In genomic region chr11:88650275-88650674, GRCm38 (mm10) we compare ENCODE assay signal across 9 mouse cellular contexts.
DNase-seq lines count a peak whose midpoint lies in the region; ATAC-seq and TF ChIP-seq lines count a peak whose summit lies in the region.
"Had no signal": no experiment of that assay in that cellular context is flagged by ENCODE, and none has a peak within 500 bp of the region (broad histone marks: within the 10 kb centered on the region; RNA-seq: fewer than 3 reads in every experiment).

No protein-coding gene starts in this region.

- no peak overlapping the region for H3K27ac ChIP-seq in heart, embryonic 12.5 days (ENCODE audit: poor library complexity, severe bottlenecking)
- H3K27ac ChIP-seq in forebrain, embryonic 13.5 days, result peak overlapping the region; percentile 59
- H3K27ac ChIP-seq in layer of hippocampus, adult 2 months, result peak overlapping the region; percentile 70
- H3K27ac ChIP-seq in olfactory bulb, adult 2 months (ENCODE audit: insufficient read depth, low read depth, low read length), result 0 out of 2 replicates have a peak overlapping the region, but pooled peaks have one; percentile 5
- no peak overlapping the region for H3K27ac ChIP-seq in lung, postnatal 0 days (ENCODE audit: low read length)
- H3K27ac ChIP-seq: kidney, postnatal 0 days had no signal

- peaks cover 87% of the 10 kb centered on the region for H3K4me1 ChIP-seq in heart, embryonic 12.5 days (replicated peaks)
- peaks cover 80% of the 10 kb centered on the region for H3K4me1 ChIP-seq in forebrain, embryonic 13.5 days
- H3K4me1 ChIP-seq in olfactory bulb, adult 2 months (ENCODE audit: control insufficient read depth, insufficient read depth, low read length), result peaks cover 30% of the 10 kb centered on the region
- no peaks in the 10 kb centered on the region; the same call in 1 of the 2 replicates for H3K4me1 ChIP-seq in lung, postnatal 0 days (ENCODE audit: insufficient read depth, low read depth, low read length)

- TF ChIP-seq POLR2A in olfactory bulb, adult 2 months (IDR thresholded peaks at IDR 0.05; ENCODE audit: insufficient read depth, low read depth, low read length), result no peak

- ATAC-seq in heart, embryonic 12.5 days (ENCODE audit: insufficient number of reproducible peaks, low FRiP score), result no peak
- peak; percentile 77 for ATAC-seq in forebrain, embryonic 13.5 days
- ATAC-seq in lung, postnatal 0 days, result no peak

- H3K9ac ChIP-seq in heart, embryonic 12.5 days, result no peak overlapping the region
- H3K9ac ChIP-seq in forebrain, embryonic 13.5 days, result peak overlapping the region; percentile 5; the same call in 1 of the 2 replicates
- H3K9ac ChIP-seq in lung, postnatal 0 days (replicated peaks; ENCODE audit: low read depth), result no peak overlapping the region

- no peak overlapping the region for H3K4me2 ChIP-seq in heart, embryonic 12.5 days
- peak overlapping the region; percentile 25; the same call in 1 of the 2 replicates for H3K4me2 ChIP-seq in forebrain, embryonic 13.5 days
- H3K4me2 ChIP-seq in lung, postnatal 0 days (replicated peaks; ENCODE audit: low read depth, low read length), result no peak overlapping the region

- H3K36me3 ChIP-seq in heart, embryonic 12.5 days, result peaks cover 15% of the 10 kb centered on the region
- H3K36me3 ChIP-seq in forebrain, embryonic 13.5 days (ENCODE audit: poor library complexity, severe bottlenecking), result peaks cover 11% of the 10 kb centered on the region; the same call in 1 of the 2 replicates
- H3K36me3 ChIP-seq in lung, postnatal 0 days (ENCODE audit: insufficient read depth, low read length), result 0 out of 2 replicates have a peak, but pooled peaks cover 3% of the 10 kb centered on the region

- no peaks in the 10 kb centered on the region for H3K27me3 ChIP-seq in heart, embryonic 12.5 days (replicated peaks)
- no peaks in the 10 kb centered on the region for H3K27me3 ChIP-seq in forebrain, embryonic 13.5 days
- H3K27me3 ChIP-seq in lung, postnatal 0 days (replicated peaks; ENCODE audit: insufficient read depth, low read length), result no peaks in the 10 kb centered on the region

- peak; percentile 94 for DNase-seq in heart, adult 11 months
- DNase-seq in layer of hippocampus, adult 2 months (ENCODE audit: low spot score in 2 of 2), result peak; percentile 57 to 59
- no peak for DNase-seq in lung, postnatal 0 days (ENCODE audit: low spot score)
- no peak for DNase-seq in adrenal gland, postnatal 25 days
- no peak for DNase-seq in spleen, adult 18-20 months

- no peak overlapping the region for H3K4me3 ChIP-seq in heart, embryonic 12.5 days
- H3K4me3 ChIP-seq in forebrain, embryonic 13.5 days, result no peak overlapping the region
- no peak overlapping the region for H3K4me3 ChIP-seq in layer of hippocampus, adult 2 months
- H3K4me3 ChIP-seq in olfactory bulb, adult 2 months (ENCODE audit: insufficient read depth, low read depth, low read length), result no peak overlapping the region
- H3K4me3 ChIP-seq in lung, postnatal 0 days (ENCODE audit: low read depth, low read length), result no peak overlapping the region

- no peaks in the 10 kb centered on the region for H3K9me3 ChIP-seq in heart, embryonic 12.5 days (replicated peaks)
- H3K9me3 ChIP-seq in forebrain, embryonic 13.5 days (replicated peaks), result no peaks in the 10 kb centered on the region
- no peaks in the 10 kb centered on the region for H3K9me3 ChIP-seq in lung, postnatal 0 days (ENCODE audit: low read length)

- TF ChIP-seq EP300 in lung, postnatal 0 days (IDR thresholded peaks at IDR 0.05), result no peak

- TF ChIP-seq CTCF in layer of hippocampus, adult 2 months (conservative IDR thresholded peaks at IDR 0.05), result no peak
- no peak for TF ChIP-seq CTCF in olfactory bulb, adult 2 months (IDR thresholded peaks at IDR 0.05; ENCODE audit: insufficient read depth, low read depth, low read length)
- TF ChIP-seq CTCF in lung, postnatal 0 days (IDR thresholded peaks at IDR 0.05), result no peak

- WGBS in heart, embryonic 12.5 days, result 42% methylated on average over 4 of the region's 4 CpGs
- WGBS in forebrain, embryonic 13.5 days, result 17% methylated on average over 4 of the region's 4 CpGs
- WGBS in olfactory bulb, adult 2 months, result 57% methylated on average over 4 of the region's 4 CpGs
- 45% methylated on average over 4 of the region's 4 CpGs for WGBS in lung, postnatal 0 days

Comparison
In these comparisons a context has a peak if more than half of its experiments do, and no peak if none do; other contexts are left out.
1. DNase-seq: peak in heart, adult 11 months (single experiment) and layer of hippocampus, adult 2 months (2 of 2); none in lung, postnatal 0 days (single experiment), adrenal gland, postnatal 25 days (single experiment) and spleen, adult 18-20 months (0 of 2).
2. H3K27ac ChIP-seq: peak in forebrain, embryonic 13.5 days (single experiment), layer of hippocampus, adult 2 months (single experiment) and olfactory bulb, adult 2 months (single experiment); none in heart, embryonic 12.5 days (single experiment) and lung, postnatal 0 days (single experiment).